Mouse (Mus musculus) hindbrain, embryonic 14.5 days (tissue): ENCODE results near the gene Terb2. TPM values are rescaled to one million over a fixed set of nuclear protein-coding genes. Genes with fewer than 3 reads are reported as not detected.

Experiments used
- ATAC-seq: fragments of 200-750 bp; cut with Nextera tagmentation; 2 replicates; pipeline ENCODE4 v1.8.0; 2017; ENCODE audit warnings: moderate number of reproducible peaks, mild to moderate bottlenecking, moderate TSS enrichment, moderate library complexity; ENCODE audit not compliant: low FRiP score
- DNase-seq: peaks from one replicate; pipeline ENCODE4 v3.0.0-alpha.2; 2015; ENCODE audit warnings: low spot score
- H3K27ac ChIP-seq: fragments of 300-500 bp; sonication (generic); 2 replicates; pipeline ENCODE4 v1.5.1; 2014; ENCODE audit warnings: mild to moderate bottlenecking, moderate library complexity
- H3K27me3 ChIP-seq: fragments of 300-500 bp; sonication (generic); 2 replicates; pipeline ENCODE4 v1.6.1; 2014; ENCODE audit warnings: mild to moderate bottlenecking, low read length, mixed read lengths; ENCODE audit not compliant: control insufficient read depth, insufficient read depth
- H3K36me3 ChIP-seq: fragments of 300-500 bp; sonication (generic); replicated peaks from 2 replicates; pipeline ENCODE4 v1.6.1; 2014; ENCODE audit not compliant: control insufficient read depth, insufficient read depth
- H3K4me1 ChIP-seq: fragments of 300-500 bp; sonication (generic); replicated peaks from 2 replicates; pipeline ENCODE4 v1.6.1; 2014; ENCODE audit warnings: antibody characterized with exemption, low read length, mixed read lengths; ENCODE audit not compliant: control insufficient read depth, insufficient read depth
- H3K4me2 ChIP-seq: fragments of 300-500 bp; sonication (generic); replicated peaks from 2 replicates; pipeline ENCODE4 v1.6.1; 2014; ENCODE audit warnings: mild to moderate bottlenecking, moderate library complexity
- H3K4me3 ChIP-seq: fragments of 300-500 bp; sonication (generic); replicated peaks from 2 replicates; pipeline ENCODE4 v1.5.1; 2014; ENCODE audit warnings: mild to moderate bottlenecking, low read length
- H3K9ac ChIP-seq: fragments of 300-500 bp; sonication (generic); 2 replicates; pipeline ENCODE4 v1.6.1; 2014
- H3K9me3 ChIP-seq: fragments of 300-500 bp; sonication (generic); 2 replicates; pipeline ENCODE4 v1.6.1; 2016; ENCODE audit warnings: low read length; ENCODE audit not compliant: control insufficient read depth
- WGBS: fragments of 180-500 bp; shearing (Covaris S2); extraction: QIAGEN DNeasy Blood & Tissue Kit; methylation state at CpG from one replicate; pipeline ENCODE4 v1.1.7; 2014; 5-methylcytosine and 5-hydroxymethylcytosine counted together
- polyA plus RNA-seq: library from polyadenylated mRNA; unstranded; fragments of >200 nt; fragmentation: Nextera tagmentation; extraction: Ambion mirVana; gene quantifications from 2 replicates; pipeline ENCODE4 v1.2.1, GENCODE M21; 2014

Terb2 gene
- polyA plus RNA-seq, result not detected in 2 replicates

DNA sequence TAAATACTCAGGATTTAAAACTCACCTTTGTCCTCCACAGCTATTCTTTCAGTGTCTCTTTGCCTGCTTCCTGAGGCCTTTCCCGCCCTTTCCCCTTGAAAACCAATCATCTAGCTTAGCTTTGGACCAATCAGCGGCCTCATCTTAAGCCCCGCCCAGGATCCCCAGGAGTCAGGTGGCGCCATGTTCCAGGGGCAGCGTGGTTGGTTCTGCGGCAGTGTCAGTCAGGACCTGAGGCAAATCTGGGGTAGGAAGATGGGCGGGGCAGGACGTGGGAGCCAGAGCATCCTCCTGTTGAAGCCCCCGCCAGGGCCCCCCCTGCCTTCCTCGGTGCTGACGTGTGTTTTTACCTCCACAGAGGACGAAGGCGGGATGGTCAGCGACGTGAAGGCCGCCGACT lies at the start of gene Terb2, which contains the start of gene Patl2:
Gene Terb2, plus strand, starts transcription at position 167 of the 400 bp plus-strand sequence.
Gene Patl2, minus strand, starts transcription at position 84 of the 400 bp plus-strand sequence.
- Histone ChIP-seq H3K27ac (no peak within 1 kb of the TSS), H3K4me3 (no peak within 1 kb of the TSS), H3K27me3 (no peaks in the 10 kb centered on the region), H3K36me3 (no peaks in the 10 kb centered on the region), H3K9ac (no peak within 1 kb of the TSS), H3K4me2 (no peak within 1 kb of the TSS), H3K9me3 (no peaks in the 10 kb centered on the region), H3K4me1 (no peaks in the 10 kb centered on the region)
- DNase-seq, result no peak
- 86% methylated on average over 17 of the region's 17 CpGs for whole genome bisulfite sequencing
- ATAC-seq, result no peak

DNA sequence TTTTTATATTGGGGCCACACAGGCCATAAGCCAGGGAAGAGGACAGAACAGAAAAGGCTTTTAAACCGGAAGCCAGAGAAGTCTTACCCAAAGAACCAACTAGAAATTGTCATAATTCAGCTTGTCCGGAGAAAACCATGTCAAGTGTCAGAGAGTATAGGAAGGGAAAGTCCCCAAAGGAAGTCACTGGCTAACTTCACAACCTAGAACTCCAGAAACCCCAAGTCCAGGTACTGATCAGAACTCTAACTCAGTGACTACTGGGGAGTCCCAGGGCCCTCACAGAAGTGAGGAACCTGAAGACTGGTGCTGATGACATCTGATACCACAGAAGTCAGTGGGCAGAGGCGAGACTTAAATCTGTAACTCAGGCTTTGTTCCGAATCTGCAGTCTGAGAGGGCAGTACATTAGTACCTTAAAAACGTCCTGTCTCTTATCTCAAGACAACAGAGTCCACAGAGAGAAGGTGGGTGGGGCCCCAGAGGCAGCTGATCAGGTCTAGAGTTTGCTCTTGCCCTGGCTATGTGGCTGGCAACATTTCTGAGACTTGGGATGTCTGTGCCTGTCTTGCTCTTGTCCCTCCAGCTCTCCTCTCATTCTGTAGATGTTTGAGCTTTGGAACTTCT lies 48.1 kb upstream of the Terb2 start:
- ATAC-seq (no peak), DNase-seq (no peak)
- Histone ChIP-seq H3K36me3 (no peaks in the 10 kb centered on the region), H3K27ac (no peak overlapping the region), H3K4me3 (no peak overlapping the region), H3K4me2 (no peak overlapping the region), H3K9me3 (no peaks in the 10 kb centered on the region), H3K4me1 (no peaks in the 10 kb centered on the region), H3K9ac (no peak overlapping the region), H3K27me3 (no peaks in the 10 kb centered on the region)
- WGBS, result 71% methylated on average over 5 of the region's 5 CpGs

DNA sequence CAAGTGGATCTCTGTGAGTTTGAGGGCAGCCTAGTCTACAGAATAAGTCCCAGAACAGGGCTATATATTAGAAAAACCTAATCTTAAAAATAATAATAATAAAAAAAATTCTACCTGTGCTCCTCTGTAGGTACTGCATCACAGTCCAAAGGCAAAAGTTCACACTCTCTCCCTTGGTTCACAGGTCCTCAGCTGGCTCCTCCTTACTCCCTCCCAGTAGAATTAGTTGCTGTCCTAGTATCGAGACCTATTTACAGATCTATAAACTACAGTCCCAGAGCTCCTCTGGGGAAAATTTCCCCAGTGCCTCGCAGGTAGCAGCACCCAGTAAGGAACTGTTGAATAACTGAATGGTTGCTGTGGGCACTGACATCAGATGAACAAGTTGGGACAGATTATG lies 45.3 kb upstream of the Terb2 start:
- Histone ChIP-seq H3K27ac (no peak overlapping the region), H3K4me1 (no peaks in the 10 kb centered on the region), H3K36me3 (no peaks in the 10 kb centered on the region), H3K4me3 (no peak overlapping the region), H3K9ac (no peak overlapping the region), H3K4me2 (no peak overlapping the region), H3K9me3 (no peaks in the 10 kb centered on the region), H3K27me3 (no peaks in the 10 kb centered on the region)
- DNase-seq (no peak), ATAC-seq (no peak)
- WGBS, result 84% methylated on average over 2 of the region's 2 CpGs

DNA sequence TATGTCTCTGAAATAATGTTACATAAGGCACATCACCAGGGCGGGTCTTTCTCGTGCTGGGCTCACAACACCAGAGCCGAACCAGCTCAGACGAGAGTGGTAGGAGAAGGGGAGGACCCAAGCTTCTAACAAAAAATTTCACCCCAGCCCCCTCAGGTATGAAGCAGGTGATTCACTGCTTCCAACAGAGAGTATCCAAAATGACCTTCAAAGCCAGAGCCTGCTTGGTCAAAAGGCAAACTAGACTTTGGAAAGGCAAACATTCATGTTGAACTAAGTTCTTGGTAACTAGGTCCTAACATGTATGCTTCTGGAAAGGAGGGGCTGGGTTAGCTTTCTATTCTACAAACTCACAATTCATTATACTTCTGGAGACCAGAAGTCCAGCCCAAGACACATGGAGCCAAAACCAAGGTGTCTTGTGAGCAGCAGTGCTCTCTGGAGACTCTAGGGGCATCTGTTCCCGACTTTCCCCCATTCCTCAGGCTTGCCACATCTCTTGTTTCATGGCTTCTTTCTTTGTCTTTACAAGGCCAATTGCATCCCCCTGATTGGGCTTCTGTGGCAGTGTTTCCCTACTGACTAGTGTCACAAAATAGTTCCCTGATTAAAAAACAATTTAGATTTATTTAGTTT lies 44.6 kb upstream of the Terb2 start:
- H3K27me3 ChIP-seq, result no peaks in the 10 kb centered on the region
- DNase-seq (no peak), ATAC-seq (no peak)
- H3K4me3 ChIP-seq, result no peak overlapping the region
- no peaks in the 10 kb centered on the region for H3K36me3 ChIP-seq
- H3K4me1 ChIP-seq, result no peaks in the 10 kb centered on the region
- H3K9ac ChIP-seq, result no peak overlapping the region
- H3K27ac ChIP-seq, result no peak overlapping the region
- H3K4me2 ChIP-seq, result no peak overlapping the region
- 85% methylated on average over 5 of the region's 5 CpGs for WGBS
- H3K9me3 ChIP-seq, result no peaks in the 10 kb centered on the region

DNA sequence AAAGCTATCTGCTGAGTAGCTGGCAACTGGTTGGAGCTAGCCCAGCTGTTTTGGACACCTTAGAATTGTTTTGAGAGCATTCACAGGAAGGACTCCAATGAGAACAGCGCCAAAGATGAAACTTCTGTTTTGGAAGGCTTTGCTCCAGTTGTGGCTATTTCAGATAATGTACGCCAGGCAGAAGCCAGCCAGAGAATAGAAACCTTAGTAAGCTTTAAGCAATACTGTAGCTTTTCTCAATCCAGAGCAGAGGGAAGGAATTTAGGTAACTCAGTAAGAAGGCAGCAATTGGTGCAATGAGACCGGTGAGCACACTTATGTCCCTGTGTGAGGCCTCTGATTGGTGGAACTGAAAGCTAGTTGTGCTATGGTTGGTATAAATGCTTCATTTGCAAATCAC lies 43.0 kb upstream of the Terb2 start:
- no peak for ATAC-seq

DNA sequence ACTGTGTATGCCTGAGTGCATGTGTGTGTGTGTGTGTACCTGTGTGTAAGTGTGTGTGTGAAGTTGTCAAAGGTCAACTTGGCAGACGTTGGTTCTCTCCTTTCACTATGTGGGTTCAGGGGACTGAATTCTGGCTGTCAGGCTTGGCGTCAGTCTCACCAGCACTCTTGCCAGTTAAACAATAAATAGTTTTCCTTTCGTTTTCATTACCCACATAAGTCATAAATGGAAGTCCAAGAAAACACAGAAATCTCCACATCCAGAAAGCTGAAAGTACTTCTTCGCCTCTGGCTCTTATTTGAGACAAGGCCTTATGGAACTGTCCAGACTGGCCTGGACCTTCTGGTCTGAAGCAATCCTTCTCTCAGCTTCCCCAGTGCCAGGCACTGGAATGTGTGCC lies 40.3 kb upstream of the Terb2 start:
- ATAC-seq, result no peak
- no peak overlapping the region for H3K9ac ChIP-seq
- 70% methylated on average over 4 of the region's 4 CpGs for WGBS

More for the DNA sequence above, 43.0 kb upstream of the Terb2 start:
- Histone ChIP-seq H3K4me2 (no peak overlapping the region), H3K9ac (no peak overlapping the region), H3K27ac (no peak overlapping the region), H3K4me1 (no peaks in the 10 kb centered on the region), H3K9me3 (no peaks in the 10 kb centered on the region), H3K4me3 (no peak overlapping the region), H3K36me3 (no peaks in the 10 kb centered on the region), H3K27me3 (no peaks in the 10 kb centered on the region)
- 96% methylated on average over 3 of the region's 3 CpGs for WGBS
- DNase-seq, result no peak

DNA sequence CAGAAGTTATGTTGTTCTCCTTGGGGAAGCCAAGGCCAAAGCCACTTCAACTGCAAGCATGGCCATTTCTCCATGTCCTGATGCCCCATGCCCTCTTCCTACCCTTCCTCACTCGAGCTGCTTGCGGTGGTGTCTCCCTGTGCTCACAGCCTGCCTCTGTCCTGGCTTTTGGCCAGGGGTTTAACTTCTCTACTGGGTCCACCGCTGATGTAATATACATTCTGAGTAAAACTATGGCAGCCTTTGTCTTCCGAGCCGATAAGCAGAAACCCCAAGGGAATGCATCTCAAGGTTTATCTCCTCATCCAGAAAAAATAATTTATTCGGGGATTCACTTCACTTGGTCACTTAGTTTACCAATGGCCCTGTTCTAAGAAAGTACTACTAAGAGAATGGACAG lies 39.4 kb upstream of the Terb2 start:
- Histone ChIP-seq H3K4me3 (no peak overlapping the region), H3K9me3 (no peaks in the 10 kb centered on the region), H3K4me1 (no peaks in the 10 kb centered on the region), H3K27ac (no peak overlapping the region), H3K36me3 (no peaks in the 10 kb centered on the region), H3K27me3 (0 out of 2 replicates have a peak, but pooled peaks cover 3% of the 10 kb centered on the region), H3K4me2 (0 out of 2 replicates have a peak overlapping the region, but pooled peaks have one; percentile 77), H3K9ac (no peak overlapping the region)
- DNase-seq, result no peak
- 68% methylated on average over 6 of the region's 6 CpGs for WGBS
- no peak for ATAC-seq

More for the DNA sequence above, 40.3 kb upstream of the Terb2 start:
- Histone ChIP-seq H3K4me3 (no peak overlapping the region), H3K4me2 (no peak overlapping the region), H3K27ac (no peak overlapping the region), H3K27me3 (0 out of 2 replicates have a peak, but pooled peaks cover 3% of the 10 kb centered on the region), H3K36me3 (no peaks in the 10 kb centered on the region), H3K4me1 (no peaks in the 10 kb centered on the region), H3K9me3 (no peaks in the 10 kb centered on the region)
- DNase-seq, result no peak

DNA sequence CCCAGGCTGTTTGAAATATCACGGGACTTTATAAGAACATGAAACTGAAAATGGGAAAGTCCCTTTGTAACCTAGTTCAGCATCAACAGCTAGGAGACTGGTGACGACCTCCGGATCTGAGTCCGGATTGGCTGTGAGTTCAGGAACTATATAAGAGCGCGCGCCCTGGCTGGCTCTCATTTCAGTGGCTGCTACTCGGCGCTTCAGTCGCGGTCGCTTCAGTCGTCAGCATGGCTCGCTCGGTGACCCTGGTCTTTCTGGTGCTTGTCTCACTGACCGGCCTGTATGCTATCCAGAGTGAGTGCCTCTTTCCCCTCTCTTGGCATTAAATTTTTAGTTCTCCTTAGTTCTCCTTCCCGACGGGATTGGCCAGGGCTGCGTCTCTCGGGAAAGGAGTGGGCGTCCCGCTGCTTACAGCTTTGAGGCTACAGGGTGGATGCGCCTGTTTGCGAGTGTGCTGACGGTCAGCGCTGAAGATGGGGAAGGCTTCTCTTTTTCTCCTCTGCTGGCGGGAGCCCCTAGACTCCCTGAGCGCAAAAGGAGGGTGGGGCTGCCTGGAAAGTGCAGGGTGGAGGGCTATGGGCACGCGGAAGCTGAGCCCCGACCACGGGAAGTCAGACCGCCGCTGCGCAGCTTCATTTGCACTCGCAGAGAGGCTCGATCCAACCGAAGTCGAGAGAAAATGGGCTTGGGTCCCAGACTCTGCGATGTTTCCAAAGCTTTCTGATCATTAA lies 38.4 kb upstream of the Terb2 start, which contains the start of gene B2m:
Gene B2m, plus strand, starts transcription at position 179 of the 734 bp plus-strand sequence.
- Histone ChIP-seq H3K9me3 (no peaks in the 10 kb centered on the region), H3K4me1 (no peaks in the 10 kb centered on the region), H3K36me3 (no peaks in the 10 kb centered on the region), H3K27ac (peak within 1 kb of the TSS; percentile 40; the same call in 1 of the 2 replicates), H3K4me3 (peak within 1 kb of the TSS; percentile 45), H3K4me2 (peak within 1 kb of the TSS; percentile 77), H3K9ac (peak within 1 kb of the TSS; percentile 62), H3K27me3 (0 out of 2 replicates have a peak, but pooled peaks cover 3% of the 10 kb centered on the region)
- WGBS, result under 1% methylated on average over 40 of the region's 40 CpGs
- DNase-seq (peak; percentile 96), ATAC-seq (peak; percentile 98)
